Mouse (Mus musculus) olfactory bulb, adult 2 months (tissue): Measurements from ENCODE around the gene Prss12. TPM values are rescaled to one million over a fixed set of nuclear protein-coding genes. Genes with fewer than 3 reads are reported as not detected.

ENCODE experiments used
- H3K27ac ChIP-seq: fragments of 200-500 bp; 2 replicates; pipeline ENCODE4 v1.5.1; 2012; ENCODE audit warnings: low read depth, low read length; ENCODE audit not compliant: insufficient read depth
- H3K4me1 ChIP-seq: fragments of 200-500 bp; 2 replicates; pipeline ENCODE4 v1.6.1; 2012; ENCODE audit warnings: low read length; ENCODE audit not compliant: control insufficient read depth, insufficient read depth
- H3K4me3 ChIP-seq: fragments of 200-500 bp; 2 replicates; pipeline ENCODE4 v1.5.1; 2012; ENCODE audit warnings: mild to moderate bottlenecking, low read depth, low read length, moderate library complexity; ENCODE audit not compliant: insufficient read depth
- CTCF ChIP-seq: fragments of 200-500 bp; IDR thresholded peaks from 2 replicates; pipeline ENCODE4 v1.5.1; 2012; ENCODE audit warnings: low read depth, mild to moderate bottlenecking, low read length, moderate library complexity; ENCODE audit not compliant: insufficient read depth
- POLR2A ChIP-seq: fragments of 200-500 bp; IDR thresholded peaks from 2 replicates; pipeline ENCODE4 v1.6.1; 2012; ENCODE audit warnings: mild to moderate bottlenecking, low read depth, low read length, moderate library complexity; ENCODE audit not compliant: insufficient read depth
- WGBS: fragments of 180-500 bp; shearing (Covaris S2); methylation state at CpG from one replicate; pipeline ENCODE4 v1.1.7; 2018; 5-methylcytosine and 5-hydroxymethylcytosine counted together
- polyA plus RNA-seq: library from polyadenylated mRNA; stranded (reverse); fragments of >200 nt; gene quantifications from 2 replicates; pipeline ENCODE4 v1.2.4, GENCODE M21; 2012; ENCODE audit warnings: low replicate concordance; ENCODE audit not compliant: missing spikeins, insufficient read depth, insufficient read length

Gene Prss12
- polyA plus RNA-seq, 1 experiment: not detected

GRCm38 (mm10) chr3:123514886-123515285 is 68.2 kb downstream of the Prss12 start:
- Histone ChIP-seq H3K4me3 (no peak overlapping the region), H3K4me1 (no peaks in the 10 kb centered on the region), H3K27ac (no peak overlapping the region)
- TF ChIP-seq CTCF (no peak), POLR2A (no peak)
- 49% methylated on average over 5 of the region's 5 CpGs for WGBS

- H3K27ac ChIP-seq: no peak overlapping the region
- no peaks in the 10 kb centered on the region for H3K4me1 ChIP-seq
- WGBS: 17% methylated on average over 5 of the region's 5 CpGs
- no peak for TF ChIP-seq POLR2A
- no peak for TF ChIP-seq CTCF
- no peak overlapping the region for H3K4me3 ChIP-seq
Measured at GRCm38 (mm10) chr3:123515600-123516359, 69.1 kb downstream of the Prss12 start.

- TF ChIP-seq CTCF (no peak), POLR2A (no peak)
- Histone ChIP-seq H3K4me3 (no peak overlapping the region), H3K4me1 (no peaks in the 10 kb centered on the region), H3K27ac (no peak overlapping the region)
- 28% methylated on average over 4 of the region's 4 CpGs for WGBS
Measured at GRCm38 (mm10) chr3:123516784-123517183, 70.1 kb downstream of the Prss12 start.

DNA sequence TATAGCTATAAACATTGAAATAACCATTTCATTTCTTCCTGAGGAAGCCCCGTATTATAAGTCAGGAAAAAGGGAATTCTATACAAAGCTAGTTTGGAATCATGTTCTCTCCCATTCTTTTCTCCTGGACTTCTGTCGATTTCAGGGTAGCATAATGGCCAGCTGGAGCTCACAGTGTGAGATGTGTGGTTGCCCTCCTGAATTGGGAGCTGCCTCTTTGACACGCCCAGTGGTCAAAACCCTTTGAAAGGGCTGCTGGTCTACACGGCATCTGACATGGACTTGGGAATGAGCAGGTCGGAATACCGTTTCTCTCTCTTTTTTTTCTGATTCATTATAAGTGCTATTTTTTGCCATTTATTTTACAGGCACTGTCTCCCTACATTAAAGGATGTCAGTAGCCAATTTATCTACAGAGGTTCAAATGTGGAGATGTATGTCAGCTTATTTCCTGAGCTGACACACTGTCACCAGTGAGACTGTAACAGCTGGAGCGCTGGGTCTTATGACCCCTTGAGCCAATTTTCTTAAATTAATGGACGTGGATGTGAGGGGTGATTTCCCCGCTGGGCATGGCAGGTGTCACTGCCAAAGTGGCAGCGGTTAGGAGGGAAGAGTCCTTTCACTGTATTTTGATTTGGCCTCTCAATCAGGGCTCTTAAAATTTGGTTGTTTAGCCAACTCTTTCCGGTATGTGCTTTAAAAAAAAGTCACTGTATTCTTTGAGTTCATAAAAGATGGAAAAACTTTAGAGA is 79.8 kb downstream of the Prss12 start:
- H3K27ac ChIP-seq: no peak overlapping the region
- 63% methylated on average over 11 of the region's 11 CpGs for WGBS
- no peak overlapping the region for H3K4me3 ChIP-seq
- no peak for TF ChIP-seq CTCF
- no peak for TF ChIP-seq POLR2A
- H3K4me1 ChIP-seq: no peaks in the 10 kb centered on the region

GRCm38 (mm10) chr3:123527806-123528507 is 81.2 kb downstream of the Prss12 start:
- TF ChIP-seq POLR2A: no peak
- no peak for TF ChIP-seq CTCF
- Histone ChIP-seq H3K4me1 (no peaks in the 10 kb centered on the region), H3K4me3 (no peak overlapping the region), H3K27ac (no peak overlapping the region)
- WGBS: 81% methylated on average over 10 of the region's 10 CpGs

GRCm38 (mm10) chr3:123531124-123531523 is 84.4 kb downstream of the Prss12 start:
- WGBS: 70% methylated on average over 2 of the region's 2 CpGs
- H3K4me3 ChIP-seq: no peak overlapping the region
- H3K27ac ChIP-seq: no peak overlapping the region
- no peak for TF ChIP-seq CTCF
- TF ChIP-seq POLR2A: no peak
- H3K4me1 ChIP-seq: no peaks in the 10 kb centered on the region

- no peak for TF ChIP-seq CTCF
- TF ChIP-seq POLR2A: no peak
- no peaks in the 10 kb centered on the region for H3K4me1 ChIP-seq
- no peak overlapping the region for H3K27ac ChIP-seq
- no peak overlapping the region for H3K4me3 ChIP-seq
- 84% methylated on average over 1 of the region's 1 CpGs for WGBS
Measured at GRCm38 (mm10) chr3:123537279-123537678, 90.6 kb downstream of the Prss12 start.

DNA sequence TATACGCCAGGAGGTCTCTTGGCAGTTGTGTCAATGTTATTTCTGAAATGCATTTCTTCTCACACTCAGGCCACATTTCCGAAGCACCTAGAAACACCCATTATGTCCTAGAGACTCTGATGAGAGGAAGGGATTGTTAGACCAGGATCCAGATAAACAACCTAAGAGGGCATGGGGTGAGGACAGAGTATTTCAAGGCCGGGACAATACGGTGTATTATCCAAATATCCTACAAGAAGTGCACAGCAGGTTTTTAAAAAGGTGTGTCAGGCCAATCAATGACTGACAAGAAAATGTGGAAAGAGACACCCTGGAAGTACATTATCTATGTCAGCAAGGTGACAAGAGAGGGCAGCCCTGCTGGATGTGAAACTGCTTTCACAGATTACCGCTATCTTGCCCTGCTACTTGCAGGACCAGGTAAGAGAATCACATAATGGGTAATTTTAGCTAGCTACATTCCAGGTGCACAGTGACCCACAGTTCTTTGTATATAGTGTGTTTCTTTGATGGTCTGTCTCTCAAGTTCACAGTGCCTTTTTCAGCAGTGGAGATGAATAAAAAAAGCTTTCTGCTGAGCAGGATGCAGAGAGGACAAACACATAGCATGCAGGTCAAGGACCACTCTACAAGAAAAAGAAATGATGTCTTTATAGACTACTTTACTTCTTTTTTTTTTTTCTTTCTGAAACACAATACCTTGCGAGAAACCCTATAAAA is 97.0 kb downstream of the Prss12 start:
- 89% methylated on average over 6 of the region's 6 CpGs for WGBS
- Histone ChIP-seq H3K27ac (no peak overlapping the region), H3K4me1 (no peaks in the 10 kb centered on the region), H3K4me3 (no peak overlapping the region)
- TF ChIP-seq CTCF (no peak), POLR2A (no peak)

GRCm38 (mm10) chr3:123550487-123550886 is 103.8 kb downstream of the Prss12 start:
- TF ChIP-seq POLR2A (no peak), CTCF (no peak)
- no peak overlapping the region for H3K27ac ChIP-seq
- 92% methylated on average over 3 of the region's 3 CpGs for WGBS
- H3K4me1 ChIP-seq: no peaks in the 10 kb centered on the region
- no peak overlapping the region for H3K4me3 ChIP-seq
